Mouse (Mus musculus) ovary, postnatal 36 days (tissue): ENCODE measurements around the gene Pla2g4e.
A peak's percentile ranks its signal among the peaks of the same experiment; 100 is the strongest.
"Not testable (repeated sequence)": the region's sequence is repeated elsewhere in the genome, so short reads cannot be mapped to it uniquely, and the experiment has no call there.

Experiments
- DNase-seq: peaks from one replicate; pipeline ENCODE4 v3.0.0; 2022; ENCODE audit warnings: low spot score, mixed read lengths

Pla2g4e gene

DNA sequence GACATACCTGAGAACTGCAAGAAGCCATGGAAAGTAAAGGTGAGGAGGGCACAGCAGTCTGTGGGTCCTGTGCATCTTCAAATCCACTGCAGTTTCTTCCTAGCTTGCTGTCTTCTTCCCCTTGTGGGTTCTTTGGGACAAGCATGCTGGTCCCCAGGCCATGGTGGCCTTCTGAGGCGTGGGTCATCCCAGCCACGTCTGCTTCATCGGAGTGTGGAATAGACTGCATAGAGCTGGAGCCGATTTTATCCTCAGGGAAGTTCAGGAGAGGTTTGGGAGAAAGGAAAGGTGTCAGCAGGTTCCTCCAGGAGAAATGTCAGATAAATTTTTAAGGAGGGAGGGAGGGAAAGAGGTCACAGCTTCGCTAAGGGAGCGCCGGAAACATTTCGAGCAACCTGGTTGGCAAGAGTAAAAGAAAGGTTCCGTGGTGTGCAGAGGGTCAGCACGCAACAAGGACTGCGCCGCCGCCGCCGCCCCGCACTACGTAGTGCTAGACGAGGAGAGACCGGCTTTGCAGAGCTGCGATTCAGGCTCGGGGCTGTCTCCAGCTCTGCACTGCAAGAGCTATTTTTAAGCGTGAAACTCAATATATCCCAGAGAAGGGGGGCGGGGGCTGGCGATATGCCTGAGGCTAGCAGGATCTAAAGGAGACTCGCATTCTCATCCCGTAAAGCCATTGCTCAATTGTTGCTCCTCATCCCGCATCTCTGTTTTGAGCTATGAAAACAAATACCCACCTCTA lies at the start of gene Pla2g4e:
Gene Pla2g4e, minus strand, starts transcription at position 657 of the 742 bp plus-strand sequence.
- no peak for DNase-seq

DNA sequence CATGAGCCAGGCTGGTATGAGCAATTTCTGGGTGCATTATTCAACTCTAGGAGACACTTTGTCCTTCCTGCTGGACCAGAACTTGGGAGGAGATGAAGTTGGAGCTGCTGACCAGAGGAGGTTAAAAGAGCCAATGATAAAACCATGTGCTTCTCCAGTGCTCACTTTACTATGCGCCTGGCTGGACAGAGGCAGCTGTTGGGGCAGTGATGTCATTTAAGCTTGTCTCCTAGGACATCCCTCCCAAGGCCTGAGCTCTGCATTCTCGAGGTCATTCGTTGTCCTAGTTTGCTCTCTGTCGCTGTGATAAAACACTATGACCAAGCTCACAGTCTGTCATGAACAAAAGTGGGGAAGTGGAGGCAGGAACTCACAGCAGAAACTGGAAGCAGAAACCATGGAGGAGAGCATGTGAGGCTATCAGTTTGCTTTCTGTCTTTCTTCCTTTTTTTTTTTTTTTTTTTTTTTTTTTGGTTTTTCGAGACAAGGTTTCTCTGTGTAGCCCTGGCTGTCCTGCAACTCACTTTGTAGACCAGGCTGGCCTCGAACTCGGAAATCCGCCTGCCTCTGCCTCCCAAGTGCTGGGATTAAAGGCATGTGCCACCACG lies 46.4 kb upstream of the Pla2g4e start:
- DNase-seq: no peak

DNA sequence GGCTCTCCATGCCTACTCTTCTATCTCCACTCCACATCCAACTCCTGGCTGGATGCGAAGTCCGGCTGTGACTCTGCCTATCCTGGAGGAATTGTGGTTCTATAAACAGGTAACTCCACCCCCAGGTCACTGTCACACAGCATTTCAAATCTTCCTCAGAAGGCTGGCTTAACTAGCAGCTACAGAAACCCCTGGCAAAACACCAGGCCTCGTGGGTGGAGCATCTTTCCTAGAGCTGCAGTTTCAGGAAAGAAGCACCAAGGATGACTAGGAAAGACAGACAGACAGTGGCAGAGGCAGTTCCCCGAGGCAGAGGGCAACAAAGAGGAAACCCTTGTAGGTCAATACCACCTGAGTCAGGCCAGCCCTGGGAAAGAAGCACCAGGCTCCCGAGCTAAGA lies 43.9 kb upstream of the Pla2g4e start, which contains the start of gene Pla2g4d:
Gene Pla2g4d, minus strand, starts transcription at position 203 of the 400 bp plus-strand sequence.
- DNase-seq: no peak

DNA sequence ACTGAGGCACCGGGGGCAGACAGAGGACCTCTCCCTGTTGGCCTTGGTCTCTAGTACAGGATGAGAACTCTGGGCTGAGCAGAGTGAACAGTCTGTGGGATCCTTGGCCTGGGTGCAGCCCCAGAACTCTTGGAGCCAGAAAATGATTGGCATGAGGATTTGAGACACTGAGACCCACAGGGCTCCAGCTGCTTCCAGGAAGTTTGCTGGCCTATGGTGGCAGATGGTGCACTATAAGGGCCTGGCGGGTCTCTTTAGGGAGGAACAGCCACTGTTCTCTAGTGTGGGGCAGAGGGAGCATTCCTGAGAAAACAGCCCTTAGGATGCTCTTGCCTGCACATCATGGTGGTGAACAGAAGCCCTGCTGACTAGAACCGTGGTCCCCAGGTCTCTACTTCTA lies 43.3 kb upstream of the Pla2g4e start:
- DNase-seq: no peak

DNA sequence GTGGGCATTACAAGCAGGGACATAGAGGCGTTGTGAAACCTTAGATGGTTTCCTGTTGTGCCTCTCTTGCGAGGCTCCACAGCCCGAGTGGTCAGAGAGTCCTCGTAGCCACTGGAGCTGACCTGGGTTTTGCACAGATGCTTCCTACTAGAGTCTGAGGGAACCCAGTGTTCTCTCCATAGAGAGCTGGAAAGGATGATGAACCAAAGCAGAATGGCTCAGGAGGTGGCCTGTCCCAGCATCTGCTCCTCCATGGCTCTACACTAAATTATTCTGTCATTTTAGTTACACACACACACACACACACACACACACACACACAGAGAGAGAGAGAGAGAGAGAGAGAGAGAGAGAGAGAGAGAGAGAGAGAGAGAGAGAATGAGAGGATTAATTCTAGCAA lies 40.5 kb upstream of the Pla2g4e start:
- no peak for DNase-seq

DNA sequence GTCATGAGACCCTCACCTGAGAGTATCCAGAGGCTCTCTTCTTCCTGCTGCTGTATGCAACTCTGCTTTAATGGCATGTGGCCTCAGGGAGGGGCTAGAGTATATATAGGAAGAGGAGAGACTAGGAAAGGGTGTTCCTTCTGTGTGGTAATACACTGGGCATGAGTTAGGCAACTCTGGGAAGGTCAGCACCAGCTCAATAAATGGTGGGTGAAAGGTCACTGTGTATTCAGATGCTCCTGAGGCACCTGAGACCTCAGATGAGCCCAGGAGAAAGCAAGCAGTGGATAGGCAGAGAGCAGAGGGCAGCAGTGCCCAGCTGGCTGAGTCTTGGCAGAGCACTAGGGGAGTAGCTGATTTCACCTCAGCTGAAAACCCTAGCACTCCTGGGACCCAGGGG lies 39.6 kb upstream of the Pla2g4e start:
- no peak for DNase-seq

DNA sequence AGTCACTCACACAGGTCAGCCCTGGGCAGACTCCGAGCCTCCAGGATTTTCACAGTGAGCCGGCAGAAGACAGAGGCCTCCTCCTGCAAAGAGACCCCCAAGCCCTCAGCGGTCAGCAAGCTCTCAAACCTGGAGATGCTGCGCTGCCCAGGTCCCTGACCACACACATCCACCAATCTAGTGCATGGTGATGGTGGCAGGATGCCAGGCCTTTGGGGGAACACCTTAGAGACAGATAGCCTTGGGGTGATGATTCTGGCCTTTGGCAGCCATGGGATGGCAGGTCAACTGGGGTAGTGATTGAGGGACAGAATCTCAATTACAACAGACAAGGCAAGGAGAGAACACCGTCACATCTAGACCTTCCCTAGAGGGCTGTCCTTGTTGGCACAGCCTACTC lies 39.0 kb upstream of the Pla2g4e start:
- no peak for DNase-seq

DNA sequence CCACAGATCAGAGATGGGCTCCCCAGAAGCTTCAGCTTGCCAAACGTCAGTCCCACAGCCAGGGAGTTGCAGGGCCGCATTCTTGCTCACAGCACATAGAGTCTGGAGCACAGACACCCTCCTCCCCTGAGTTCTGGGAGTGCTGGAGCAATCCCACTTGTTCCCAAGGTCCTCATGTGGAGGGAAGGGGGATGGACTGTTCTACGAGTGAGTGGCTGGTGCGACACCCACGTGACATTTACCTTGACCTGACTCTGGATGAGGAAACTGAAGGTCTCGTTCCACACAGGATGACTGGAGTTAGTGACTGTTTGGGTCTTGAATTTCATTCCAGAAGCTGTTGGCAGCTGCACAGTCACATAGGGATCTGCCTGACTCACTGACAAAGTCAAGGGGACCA lies 38.4 kb upstream of the Pla2g4e start:
- DNase-seq: no peak

DNA sequence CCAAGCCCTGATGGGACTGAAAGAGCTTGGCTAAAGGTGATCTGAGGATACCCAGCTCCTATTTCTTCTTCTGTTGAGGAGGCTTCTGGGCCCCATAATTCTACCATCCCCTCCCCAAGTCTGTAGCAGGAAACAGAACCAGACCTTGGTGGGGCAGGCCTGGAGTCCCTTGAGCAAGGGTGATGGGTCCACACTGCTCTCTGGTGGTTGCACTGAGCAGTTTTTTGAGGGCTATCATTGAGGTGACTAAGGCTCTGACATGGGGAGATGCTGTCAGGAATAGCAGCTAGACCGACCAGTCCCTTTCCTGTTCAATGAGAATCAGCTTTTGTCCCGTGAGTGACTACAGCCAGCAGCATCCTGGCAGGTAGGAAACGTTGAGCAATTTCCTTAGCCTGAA lies 36.1 kb upstream of the Pla2g4e start:
- no peak for DNase-seq

DNA sequence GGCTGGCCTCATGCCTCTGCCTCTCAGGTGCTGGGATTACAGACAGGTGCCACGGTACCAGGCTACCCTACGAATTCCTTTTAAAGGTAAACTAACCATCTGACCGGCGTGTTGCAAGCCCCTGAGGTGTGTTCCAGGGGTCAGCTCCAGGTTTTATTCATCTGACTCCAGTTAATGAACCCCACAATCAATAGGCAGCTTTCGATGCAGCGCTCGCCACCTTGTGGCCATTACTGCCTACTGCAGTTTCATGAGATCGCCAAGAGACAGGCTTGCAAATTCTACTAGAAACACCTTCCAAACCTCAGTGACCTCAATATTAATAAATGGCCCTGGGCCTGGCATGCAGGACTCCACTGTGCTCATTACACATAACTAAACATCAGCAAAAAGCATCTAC lies 34.8 kb upstream of the Pla2g4e start:
- peak; percentile 39 for DNase-seq

DNA sequence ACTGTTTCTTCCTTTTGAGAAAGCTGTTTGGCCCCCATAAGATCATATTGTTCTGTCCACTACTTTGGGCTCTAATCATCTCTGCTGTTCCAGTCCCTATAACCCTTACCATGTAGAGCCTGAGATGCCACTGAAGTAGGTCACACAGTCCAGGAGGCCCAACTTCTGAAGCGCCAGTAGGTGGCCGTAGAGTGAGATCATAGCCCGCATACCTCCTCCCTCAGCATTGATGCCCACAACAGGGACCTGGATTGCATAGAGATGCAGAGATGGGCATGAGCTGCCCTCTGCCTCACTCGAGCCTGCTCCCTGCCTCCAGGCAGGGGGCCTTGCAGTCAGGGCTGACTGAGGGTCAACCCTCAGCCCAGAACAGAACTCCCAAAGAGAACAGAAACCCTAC lies 31.8 kb upstream of the Pla2g4e start:
- no peak for DNase-seq

DNA sequence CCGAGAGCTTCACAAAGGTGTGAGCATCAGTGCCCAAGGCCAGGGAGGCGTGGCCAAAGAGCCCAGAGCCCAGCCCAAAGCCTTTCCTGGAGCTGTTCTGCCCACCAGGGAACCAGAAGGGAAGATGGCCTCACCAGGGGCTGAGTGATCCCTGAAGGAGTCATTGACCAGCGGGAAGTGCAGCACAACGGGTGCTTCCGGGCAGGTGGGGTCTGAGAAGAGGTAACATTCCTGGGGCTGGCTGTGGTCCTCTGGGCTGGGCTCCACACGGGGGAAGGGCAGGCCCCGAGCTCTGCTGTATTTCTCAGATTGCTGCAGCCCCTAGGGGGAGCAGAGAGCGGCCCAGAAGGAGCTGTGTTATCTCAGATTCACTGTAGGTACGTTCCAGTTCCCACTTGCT lies 23.5 kb upstream of the Pla2g4e start:
- peak; percentile 18 for DNase-seq

DNA sequence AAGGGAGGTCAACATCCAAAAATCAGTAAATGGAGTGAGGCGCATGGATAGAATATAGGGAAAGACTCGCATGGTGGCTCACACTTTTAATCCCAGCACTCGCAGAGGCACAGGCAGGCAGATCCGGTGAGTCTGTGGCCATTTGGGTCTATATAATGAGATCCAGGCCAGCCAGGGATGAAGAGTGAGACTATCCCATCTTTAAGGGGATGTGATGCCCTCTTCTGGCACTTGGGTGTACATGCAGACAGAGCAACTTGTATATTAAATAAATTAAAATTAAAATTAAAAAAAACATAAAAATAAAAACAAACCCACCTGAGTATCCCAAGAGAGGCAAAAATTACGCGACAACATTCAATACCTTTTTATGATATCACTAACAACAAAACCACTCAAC lies 20.4 kb upstream of the Pla2g4e start:
- DNase-seq: no peak

DNA sequence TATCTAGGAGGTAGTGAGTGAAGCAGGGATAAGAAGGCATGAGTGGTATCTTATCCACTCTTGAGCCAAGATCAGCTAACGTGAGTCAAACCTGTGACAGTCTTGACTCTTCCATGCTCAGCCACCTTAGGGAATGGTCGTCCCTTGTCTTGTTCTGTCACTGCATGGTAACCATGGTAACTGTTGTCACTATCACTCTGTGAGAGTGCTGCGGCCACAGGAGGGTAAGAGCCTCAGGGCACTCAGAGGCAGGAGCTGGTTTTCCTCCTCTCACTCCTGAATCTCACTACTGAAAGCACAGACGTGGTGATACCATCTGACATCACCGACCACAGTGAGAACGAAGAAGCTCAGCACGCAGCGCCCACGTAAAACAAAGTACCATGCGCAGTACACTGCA lies 19.7 kb upstream of the Pla2g4e start:
- no peak for DNase-seq

DNA sequence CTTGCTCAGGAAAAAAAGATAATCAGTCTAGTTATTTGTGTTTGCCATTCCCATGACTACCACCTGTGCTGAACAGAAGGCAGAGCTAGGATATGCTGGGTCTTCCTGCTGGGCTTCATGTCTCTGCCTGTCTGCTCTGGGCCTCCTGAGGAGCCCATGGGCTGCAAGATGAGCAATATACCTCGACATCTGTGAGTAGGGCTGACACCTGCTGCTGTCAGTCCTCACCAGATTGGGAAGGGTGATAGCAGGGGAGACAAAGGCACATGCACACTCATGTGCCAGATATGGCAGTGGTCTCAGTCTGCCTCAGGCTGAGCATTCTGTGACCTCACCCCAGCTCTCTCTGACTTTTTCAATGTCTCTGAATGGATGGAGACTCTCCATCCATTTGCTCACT lies 17.7 kb upstream of the Pla2g4e start:
- DNase-seq: no peak

DNA sequence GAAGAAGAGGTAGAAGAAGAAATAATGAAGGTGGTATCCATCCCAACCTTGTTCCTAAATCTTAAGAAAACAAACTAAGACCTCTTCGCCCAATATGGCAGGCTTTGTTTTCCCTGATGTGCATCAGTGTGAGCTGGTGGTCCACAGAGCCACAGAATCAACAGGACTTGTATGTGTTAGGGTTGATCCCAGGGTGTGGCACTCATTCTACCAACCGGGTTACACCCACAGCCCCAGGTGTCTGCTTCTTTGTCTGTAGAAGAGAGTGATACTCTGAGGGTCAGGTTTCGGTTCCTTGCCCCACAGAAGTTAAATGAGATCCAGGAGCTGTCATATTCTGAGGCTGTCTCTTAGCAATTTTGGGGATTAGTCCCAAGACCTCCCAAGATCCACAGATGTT lies 16.2 kb upstream of the Pla2g4e start:
- no peak for DNase-seq

DNA sequence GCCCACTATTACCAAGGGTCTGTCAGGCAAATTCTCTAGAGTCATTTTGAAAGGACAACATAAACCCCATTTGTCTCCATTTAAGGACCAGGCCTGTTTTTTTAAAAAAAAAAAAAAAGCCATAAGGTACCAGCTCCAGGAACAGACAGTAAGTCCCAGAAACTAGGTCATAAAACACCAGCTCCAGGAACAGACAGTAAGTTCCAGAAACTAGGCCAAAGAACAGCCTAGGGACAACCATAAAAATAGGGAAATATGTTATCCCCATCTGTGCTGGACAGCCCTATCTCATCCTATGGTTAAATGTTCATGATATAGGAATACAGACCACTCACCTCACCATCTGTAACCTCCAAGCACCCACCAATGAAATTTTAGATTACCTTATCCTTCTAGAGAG lies 11.1 kb upstream of the Pla2g4e start:
- no peak for DNase-seq

DNA sequence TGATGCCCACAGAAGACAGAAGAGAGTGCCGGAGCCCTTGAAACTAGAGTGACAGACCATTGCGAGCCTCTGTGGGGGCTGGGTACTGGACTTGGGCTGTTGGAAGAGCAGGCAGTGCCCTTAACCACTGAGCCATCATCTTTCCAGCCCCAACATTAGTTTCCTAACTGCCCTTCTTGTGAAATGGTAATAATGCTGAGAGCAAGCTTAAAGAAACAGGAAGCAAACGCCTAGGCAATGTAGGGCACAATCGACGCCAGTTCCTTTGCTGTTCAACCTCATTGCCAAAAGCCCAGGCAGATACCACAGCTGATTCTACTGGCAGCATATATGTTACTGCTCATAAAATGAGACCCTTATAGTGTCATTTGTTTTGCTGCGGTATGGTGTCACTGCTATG lies 7.5 kb upstream of the Pla2g4e start:
- DNase-seq: no peak

DNA sequence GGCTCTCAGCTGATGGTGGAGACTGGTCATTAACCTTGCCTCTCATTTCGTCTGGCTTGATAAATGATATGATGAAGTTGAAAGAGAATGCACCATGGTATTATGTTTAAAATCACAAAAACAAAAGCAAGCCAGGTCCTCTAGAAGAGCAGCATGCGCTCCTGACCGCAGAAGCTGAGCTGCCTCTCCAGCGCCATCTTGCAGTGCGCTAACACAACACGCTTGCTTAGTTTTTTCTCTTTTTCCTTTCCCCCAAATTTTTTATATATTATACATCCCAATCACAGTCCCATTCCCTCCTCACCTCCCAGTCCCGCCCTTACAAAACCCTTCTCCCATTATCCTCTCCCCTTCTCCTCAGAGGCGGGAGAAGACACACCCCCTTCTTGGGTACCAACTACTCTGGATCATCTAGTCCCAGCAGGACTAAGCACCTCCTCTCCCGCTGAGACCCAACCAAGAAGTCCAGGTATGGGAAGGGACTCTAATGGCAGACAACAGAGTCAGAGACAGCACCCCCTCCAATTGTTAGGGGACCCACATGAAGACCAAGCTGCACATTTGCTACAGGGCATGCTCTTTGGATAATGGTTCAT lies 384 bp upstream of the Pla2g4e start:
- no peak for DNase-seq

DNA sequence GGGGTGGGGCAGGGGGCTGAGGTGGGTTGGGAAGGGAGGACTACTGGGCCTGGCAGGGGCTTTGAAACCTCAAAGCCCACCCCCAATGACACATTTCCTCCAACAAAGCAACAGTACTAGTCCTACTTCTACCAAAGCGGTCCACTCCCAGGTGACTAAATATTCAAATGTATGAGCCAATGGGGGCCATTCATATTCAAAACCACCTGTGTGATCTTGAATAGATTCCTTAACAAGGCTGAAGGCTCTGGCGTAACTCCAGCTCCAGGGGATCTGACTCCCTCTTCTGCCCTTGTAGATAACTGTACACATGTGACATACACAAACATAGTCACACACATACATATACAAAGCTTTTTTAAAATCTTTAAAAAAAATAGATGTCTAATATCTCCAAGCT lies 1.1 kb downstream of the Pla2g4e start:
- DNase-seq: no peak

DNA sequence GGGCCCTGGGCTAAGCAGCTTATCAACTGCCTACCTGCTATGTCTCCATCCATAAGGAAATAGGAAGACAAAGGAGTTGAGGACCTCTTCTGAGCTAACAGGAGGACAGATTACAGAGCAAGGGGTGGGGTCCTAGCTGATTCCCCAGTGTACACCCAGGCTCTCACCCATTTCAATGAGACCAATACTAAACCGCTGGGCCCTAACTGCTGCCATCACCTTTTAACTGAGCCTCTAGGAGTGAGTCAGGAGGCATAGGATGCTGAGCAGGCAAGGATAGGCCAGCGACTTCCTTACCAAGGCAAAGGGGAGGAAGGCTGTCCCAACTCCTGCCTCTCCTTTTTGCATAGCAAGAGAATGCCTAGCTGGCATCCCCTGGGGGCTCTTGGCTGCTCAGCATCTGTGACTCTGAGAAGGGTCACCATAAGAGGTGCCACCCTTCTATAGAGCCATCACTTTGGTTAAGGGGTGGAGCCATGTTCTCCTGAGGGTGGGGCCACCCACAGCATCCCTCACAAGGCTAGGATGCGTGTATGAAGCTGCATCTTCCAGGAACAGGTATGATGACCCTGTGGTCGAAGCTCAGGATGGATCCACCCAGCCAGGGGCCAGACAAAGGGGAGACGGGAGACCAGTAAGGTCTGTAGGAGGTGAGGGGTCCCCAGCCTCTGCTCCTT lies 2.2 kb downstream of the Pla2g4e start:
- DNase-seq: no peak

DNA sequence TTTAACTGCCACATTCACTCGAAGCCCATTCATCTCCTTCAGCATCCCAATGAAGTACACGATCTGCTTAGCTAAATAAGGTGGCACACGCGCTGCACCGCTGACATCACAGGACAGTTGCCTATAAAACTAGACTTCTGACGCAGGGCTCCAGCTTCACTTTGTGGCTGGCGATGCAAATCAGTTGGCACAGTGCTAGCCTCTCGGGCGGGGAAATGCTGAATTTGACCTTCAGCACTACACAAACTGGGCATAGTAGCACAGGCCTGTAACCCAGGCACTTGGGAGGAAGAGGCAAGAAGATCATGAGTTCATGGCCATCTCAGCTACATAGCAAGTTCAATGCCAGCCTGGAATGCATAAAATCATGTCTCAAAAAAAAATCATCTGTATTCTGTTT lies 6.4 kb downstream of the Pla2g4e start:
- DNase-seq: not testable (repeated sequence)

DNA sequence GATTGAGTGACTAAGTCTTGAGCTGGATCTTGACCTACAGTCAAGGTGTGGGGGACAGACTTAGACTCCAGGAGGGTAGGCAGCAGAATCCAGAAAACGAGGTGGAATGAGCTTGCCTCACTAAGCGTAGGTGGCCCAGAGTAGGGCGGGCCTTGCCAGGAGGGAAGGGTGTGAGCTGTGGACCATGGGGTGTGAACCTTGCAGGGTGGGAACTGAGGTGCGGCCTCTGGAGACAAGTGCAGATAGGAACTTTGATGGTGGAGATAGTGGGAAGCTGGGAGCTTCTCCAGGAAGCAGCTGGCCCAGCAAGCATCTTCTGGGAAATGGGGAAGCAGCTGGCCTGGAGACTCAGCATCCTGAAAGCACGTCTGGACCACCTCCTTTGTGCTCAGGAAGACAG lies 7.4 kb downstream of the Pla2g4e start:
- DNase-seq: no peak
